Mouse (Mus musculus) myocyte (in vitro differentiated cells): ENCODE data around the gene Galr3.

Experiments
- CEBPB ChIP-seq: IDR thresholded peaks from 2 replicates; pipeline ENCODE4 v1.6.1; 2011; ENCODE audit warnings: mild to moderate bottlenecking, moderate library complexity; ENCODE audit not compliant: poor library complexity, insufficient read depth, severe bottlenecking
- E2F4 ChIP-seq: IDR thresholded peaks from one replicate; pipeline ENCODE4 v1.6.1; 2011; ENCODE audit warnings: mild to moderate bottlenecking, control low read depth, moderate library complexity; ENCODE audit not compliant: insufficient read depth
- MAX ChIP-seq: IDR thresholded peaks from one replicate; pipeline ENCODE4 v1.6.1; 2011; ENCODE audit warnings: low read depth, mild to moderate bottlenecking, control low read depth
- MYOG ChIP-seq, 3 experiments: IDR thresholded peaks; one replicate each; pipeline ENCODE4 v1.6.1; 2011; ENCODE audit warnings: control low read depth in 2 of 3, low read depth in 2 of 3, mild to moderate bottlenecking in 2 of 3; ENCODE audit not compliant: insufficient read length in 2 of 3, control insufficient read depth in 1 of 3, insufficient read depth in 1 of 3
- POLR2A ChIP-seq: IDR thresholded peaks from one replicate; pipeline ENCODE4 v1.6.1; 2011; ENCODE audit warnings: low read depth, mild to moderate bottlenecking, control low read depth, moderate library complexity; ENCODE audit not compliant: insufficient read length
- POLR2AphosphoS2 ChIP-seq: IDR thresholded peaks from one replicate; pipeline ENCODE4 v1.6.1; 2011; ENCODE audit warnings: low read depth, control low read depth; ENCODE audit not compliant: insufficient read length
- REST ChIP-seq: IDR thresholded peaks from one replicate; pipeline ENCODE4 v1.6.1; 2011; ENCODE audit warnings: mild to moderate bottlenecking, control low read depth, moderate library complexity; ENCODE audit not compliant: insufficient read depth, insufficient read length
- TCF12 ChIP-seq: IDR thresholded peaks from one replicate; pipeline ENCODE4 v1.6.1; 2011; ENCODE audit warnings: mild to moderate bottlenecking, control low read depth; ENCODE audit not compliant: poor library complexity, insufficient read depth, severe bottlenecking
- TCF3 ChIP-seq: IDR thresholded peaks from one replicate; pipeline ENCODE4 v1.6.1; 2011; ENCODE audit warnings: low read depth, control low read depth; ENCODE audit not compliant: insufficient read length

- no peak for TF ChIP-seq POLR2A
- TF ChIP-seq REST, result no peak
- no peak for TF ChIP-seq E2F4
- TF ChIP-seq TCF12, result no peak
- TF ChIP-seq TCF3, result no peak
- no peak for TF ChIP-seq POLR2AphosphoS2
- no peak for TF ChIP-seq MAX
- TF ChIP-seq MYOG (IDR thresholded peaks at IDR 0.05; ENCODE audit: control insufficient read depth in 1 of 3, insufficient read depth in 1 of 3, insufficient read length in 2 of 3, low read depth in 2 of 3), result no peak
- TF ChIP-seq CEBPB, result no peak
Observed at GRCm38 (mm10) chr15:79092284-79092683, 50.6 kb downstream of the Galr3 start.
